Mouse (Mus musculus) natural killer cell, adult 2 months (primary cell): Measurements from ENCODE around the gene Usp7.
A peak's percentile ranks its signal among the peaks of the same experiment; 100 is the strongest.

ENCODE experiments used
- DNase-seq, 2 experiments: peaks; one replicate each; pipeline ENCODE4 v3.0.0; 2022; ENCODE audit warnings: low spot score in 2 of 2

Usp7 gene

GRCm38 (mm10) chr16:8720447-8720846, 71.7 kb downstream of the Usp7 start:
- no peak for DNase-seq

GRCm38 (mm10) chr16:8717744-8718143, 74.4 kb downstream of the Usp7 start:
- no peak for DNase-seq

- DNase-seq, result no peak
These were observed 75.8 kb downstream of the Usp7 start for GRCm38 (mm10) chr16:8716300-8716699.

- no peak for DNase-seq
These were observed 76.5 kb downstream of the Usp7 start for GRCm38 (mm10) chr16:8715513-8716080.

GRCm38 (mm10) chr16:8714851-8715250, 77.3 kb downstream of the Usp7 start:
- no peak for DNase-seq

GRCm38 (mm10) chr16:8711998-8712397, 80.1 kb downstream of the Usp7 start:
- no peak for DNase-seq

- DNase-seq, result no peak
These were observed 91.5 kb downstream of the Usp7 start for GRCm38 (mm10) chr16:8700586-8700985.

GRCm38 (mm10) chr16:8699556-8699955, 92.6 kb downstream of the Usp7 start:
- no peak for DNase-seq

- DNase-seq, result no peak
These were observed 100.9 kb downstream of the Usp7 start for GRCm38 (mm10) chr16:8691206-8691605.

- no peak for DNase-seq
These were observed 102.0 kb downstream of the Usp7 start for GRCm38 (mm10) chr16:8689979-8690656.

GRCm38 (mm10) chr16:8687559-8688112, 104.5 kb downstream of the Usp7 start:
- DNase-seq, result no peak

GRCm38 (mm10) chr16:8686871-8687535, 105.1 kb downstream of the Usp7 start:
- DNase-seq, result no peak

GRCm38 (mm10) chr16:8686121-8686870, 105.8 kb downstream of the Usp7 start:
- peak; percentile 60 to 75 for DNase-seq

- no peak for DNase-seq
These were observed 107.0 kb downstream of the Usp7 start for GRCm38 (mm10) chr16:8685087-8685486.

GRCm38 (mm10) chr16:8680470-8680869, 111.6 kb downstream of the Usp7 start, which contains the start of gene Gm5767:
Gene Gm5767, plus strand, starts transcription at chr16:8680770.
- DNase-seq, result no peak

GRCm38 (mm10) chr16:8679780-8680179, 112.3 kb downstream of the Usp7 start:
- DNase-seq, result no peak

- no peak for DNase-seq
These were observed 113.4 kb downstream of the Usp7 start for GRCm38 (mm10) chr16:8678676-8679075.

GRCm38 (mm10) chr16:8678035-8678434, 114.1 kb downstream of the Usp7 start:
- no peak for DNase-seq

- DNase-seq, result peak; percentile 44 to 57
These were observed 115.3 kb downstream of the Usp7 start for GRCm38 (mm10) chr16:8676800-8677199.

- DNase-seq, result no peak
These were observed 115.9 kb downstream of the Usp7 start for GRCm38 (mm10) chr16:8676228-8676627.

GRCm38 (mm10) chr16:8675559-8675958, 116.5 kb downstream of the Usp7 start:
- DNase-seq, result no peak

GRCm38 (mm10) chr16:8674165-8674564, 117.9 kb downstream of the Usp7 start:
- DNase-seq, result peak; percentile 53 to 74
